Mouse (Mus musculus) testis, adult 2 months (tissue): ENCODE results near the gene Kctd6. TPM values are rescaled to one million over a fixed set of nuclear protein-coding genes. Genes with fewer than 3 reads are reported as not detected.

Experiments used
- H3K27ac ChIP-seq: fragments of 200-500 bp; 2 replicates; pipeline ENCODE4 v1.5.1; 2012; ENCODE audit warnings: low read depth, low read length; ENCODE audit not compliant: control insufficient read depth, insufficient read depth
- H3K27me3 ChIP-seq: fragments of 200-500 bp; 2 replicates; pipeline ENCODE4 v1.6.1; 2012; ENCODE audit warnings: mild to moderate bottlenecking, low read length, moderate library complexity; ENCODE audit not compliant: control insufficient read depth, insufficient read depth
- H3K36me3 ChIP-seq: fragments of 200-500 bp; 2 replicates; pipeline ENCODE4 v1.6.1; 2012; ENCODE audit warnings: mild to moderate bottlenecking, low read length; ENCODE audit not compliant: control insufficient read depth, insufficient read depth
- H3K4me1 ChIP-seq: fragments of 200-500 bp; 2 replicates; pipeline ENCODE4 v1.6.1; 2012; ENCODE audit warnings: low read length; ENCODE audit not compliant: control insufficient read depth, insufficient read depth
- H3K4me3 ChIP-seq: fragments of 200-500 bp; 2 replicates; pipeline ENCODE4 v1.5.1; 2012; ENCODE audit warnings: low read depth, mild to moderate bottlenecking, low read length, moderate library complexity, mixed read lengths; ENCODE audit not compliant: control insufficient read depth
- CTCF ChIP-seq: fragments of 200-500 bp; IDR thresholded peaks from 2 replicates; pipeline ENCODE4 v1.5.1; 2012; ENCODE audit warnings: low read depth, mild to moderate bottlenecking, inconsistent platforms, low read length, moderate library complexity; ENCODE audit not compliant: control insufficient read depth, insufficient read depth, insufficient replicate concordance
- POLR2A ChIP-seq: fragments of 200-500 bp; IDR thresholded peaks from 2 replicates; pipeline ENCODE4 v1.6.1; 2012; ENCODE audit warnings: low read depth, mild to moderate bottlenecking, inconsistent platforms, low read length, moderate library complexity; ENCODE audit not compliant: control insufficient read depth
- polyA plus RNA-seq: library from polyadenylated mRNA; depleted of rRNA; stranded (reverse); fragments of >200 nt; gene quantifications from 2 replicates; pipeline ENCODE4 v1.2.3, GENCODE M21; 2012

Kctd6 gene
- polyA plus RNA-seq, 1 experiment, result 2.8 TPM

DNA sequence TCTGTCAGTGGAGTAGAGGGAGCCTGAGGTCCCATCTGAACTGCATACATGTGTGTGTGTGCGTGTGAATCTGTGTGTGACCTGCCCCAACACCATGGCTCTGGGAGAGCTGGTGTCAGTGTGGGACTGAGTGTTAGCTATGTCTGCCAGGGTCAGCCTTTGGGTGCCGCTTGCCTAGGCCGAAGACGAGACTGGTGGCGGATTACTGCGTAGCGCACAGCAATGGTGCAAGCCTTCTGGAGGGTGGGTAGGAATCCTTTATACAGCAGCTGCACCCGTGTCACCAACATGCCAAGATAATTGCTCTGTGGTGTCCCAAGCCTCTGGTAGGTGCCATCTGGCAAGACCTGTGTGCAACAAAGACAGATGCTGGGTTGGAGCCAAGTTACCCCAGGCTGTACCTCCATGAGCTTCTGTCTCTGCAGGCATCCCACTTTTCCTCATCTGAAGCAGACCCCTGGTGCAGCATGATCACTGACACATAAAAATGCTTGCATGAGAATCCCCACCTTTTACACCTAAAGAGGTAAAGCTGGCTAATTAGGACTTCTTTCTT, 37.5 kb downstream of the Kctd6 start:
- Histone ChIP-seq H3K4me1 (no peaks in the 10 kb centered on the region), H3K4me3 (no peak overlapping the region), H3K27me3 (no peaks in the 10 kb centered on the region), H3K27ac (no peak overlapping the region), H3K36me3 (no peaks in the 10 kb centered on the region)
- no peak for TF ChIP-seq CTCF
- no peak for TF ChIP-seq POLR2A

- no peak overlapping the region for H3K4me3 ChIP-seq
- no peaks in the 10 kb centered on the region for H3K27me3 ChIP-seq
- H3K4me1 ChIP-seq, result no peaks in the 10 kb centered on the region
- no peak overlapping the region for H3K27ac ChIP-seq
- no peaks in the 10 kb centered on the region for H3K36me3 ChIP-seq
- TF ChIP-seq POLR2A, result no peak
- TF ChIP-seq CTCF, result no peak; the same call in 1 of the 2 replicates
Observed at GRCm38 (mm10) chr14:8255076-8255729, 41.3 kb downstream of the Kctd6 start.

DNA sequence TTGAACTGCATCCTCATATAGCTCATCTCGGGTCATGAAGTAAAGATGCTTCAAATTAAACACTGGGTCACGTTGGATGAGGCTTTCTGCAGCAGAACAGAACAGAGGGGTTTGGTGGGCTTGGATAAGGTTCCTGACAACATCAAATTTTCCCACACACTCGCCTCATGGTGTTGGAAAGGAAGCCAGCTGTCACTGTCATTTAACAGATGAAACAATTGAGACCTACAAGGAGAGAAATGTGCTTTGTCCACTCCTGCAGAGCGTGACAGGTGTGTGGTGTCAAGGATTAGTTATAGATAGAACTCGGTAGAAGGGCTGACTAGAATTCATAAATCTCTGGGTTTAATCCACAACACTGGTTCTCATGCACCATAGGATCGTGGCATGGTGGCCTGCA, 42.1 kb downstream of the Kctd6 start:
- H3K36me3 ChIP-seq, result no peaks in the 10 kb centered on the region
- H3K27me3 ChIP-seq, result no peaks in the 10 kb centered on the region
- no peaks in the 10 kb centered on the region for H3K4me1 ChIP-seq
- no peak overlapping the region for H3K4me3 ChIP-seq
- no peak for TF ChIP-seq POLR2A
- no peak for TF ChIP-seq CTCF
- H3K27ac ChIP-seq, result no peak overlapping the region

DNA sequence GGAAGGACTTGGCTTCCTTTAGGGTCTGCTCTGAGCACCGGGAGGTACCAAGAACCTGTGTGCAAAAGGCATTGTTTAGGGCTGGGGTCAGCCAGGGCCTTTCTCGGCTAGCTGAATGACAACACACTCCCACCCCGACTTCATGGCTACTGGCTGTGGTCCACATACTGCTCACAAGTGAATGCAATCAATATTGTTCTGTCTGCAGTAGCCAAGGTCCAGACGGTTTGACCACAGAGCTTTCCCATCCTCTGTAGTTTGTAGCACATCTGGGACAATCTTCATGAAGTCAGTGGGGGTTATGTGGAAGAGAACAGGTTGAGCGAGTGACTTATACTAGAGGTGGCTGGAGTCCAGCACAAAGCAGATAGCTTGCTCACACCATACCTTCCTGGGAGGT, 42.9 kb downstream of the Kctd6 start:
- Histone ChIP-seq H3K27me3 (no peaks in the 10 kb centered on the region), H3K27ac (no peak overlapping the region), H3K36me3 (no peaks in the 10 kb centered on the region), H3K4me1 (no peaks in the 10 kb centered on the region), H3K4me3 (no peak overlapping the region)
- TF ChIP-seq CTCF (no peak), POLR2A (no peak)

GRCm38 (mm10) chr14:8257521-8258334, 43.8 kb downstream of the Kctd6 start:
- Histone ChIP-seq H3K27ac (no peak overlapping the region), H3K4me1 (no peaks in the 10 kb centered on the region), H3K36me3 (no peaks in the 10 kb centered on the region), H3K27me3 (no peaks in the 10 kb centered on the region), H3K4me3 (no peak overlapping the region)
- no peak for TF ChIP-seq POLR2A
- no peak for TF ChIP-seq CTCF

DNA sequence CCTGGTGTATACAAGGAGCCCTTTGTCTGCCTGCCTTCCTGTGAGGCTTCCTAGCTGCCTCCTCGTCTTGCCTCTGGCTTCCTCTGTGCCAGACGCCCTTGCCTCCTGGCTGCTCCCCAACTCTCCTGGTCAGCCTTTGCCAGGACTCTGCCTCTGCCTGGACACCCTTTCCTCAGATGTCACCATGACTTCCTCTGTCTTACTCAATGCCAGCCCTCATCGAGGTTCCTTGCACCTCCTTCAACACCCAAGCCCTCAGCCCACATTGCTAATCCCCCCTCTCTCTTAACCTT, 44.3 kb downstream of the Kctd6 start:
- Histone ChIP-seq H3K27me3 (no peaks in the 10 kb centered on the region), H3K4me1 (no peaks in the 10 kb centered on the region), H3K27ac (no peak overlapping the region), H3K4me3 (no peak overlapping the region), H3K36me3 (no peaks in the 10 kb centered on the region)
- TF ChIP-seq POLR2A (no peak), CTCF (no peak)

DNA sequence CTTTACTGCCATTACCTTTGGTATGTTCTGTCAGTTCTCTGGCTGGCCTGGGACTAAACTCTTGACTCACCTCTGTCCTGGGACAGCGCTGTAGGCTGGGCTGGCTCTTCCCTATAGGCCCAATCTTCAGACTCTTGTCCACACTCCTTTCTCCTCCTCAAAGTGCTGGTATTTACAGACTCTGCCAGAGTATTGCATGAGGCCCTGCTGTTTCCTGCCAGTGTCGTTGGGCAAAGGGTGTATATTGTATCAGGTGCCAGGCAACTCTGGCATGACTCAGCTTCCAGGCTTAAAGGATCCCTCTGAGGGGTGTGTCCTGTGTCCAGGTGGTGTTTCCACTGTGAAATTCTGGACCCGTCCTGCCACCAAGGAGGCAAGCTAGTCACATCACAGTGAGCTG, 44.8 kb downstream of the Kctd6 start:
- no peak overlapping the region for H3K27ac ChIP-seq
- no peak overlapping the region for H3K4me3 ChIP-seq
- H3K4me1 ChIP-seq, result no peaks in the 10 kb centered on the region
- no peaks in the 10 kb centered on the region for H3K36me3 ChIP-seq
- no peak for TF ChIP-seq CTCF
- TF ChIP-seq POLR2A, result no peak
- no peaks in the 10 kb centered on the region for H3K27me3 ChIP-seq

GRCm38 (mm10) chr14:8259166-8259565, 45.2 kb downstream of the Kctd6 start, which contains the start of gene Acox2:
Gene Acox2, minus strand, starts transcription at chr14:8259353.
- TF ChIP-seq CTCF (no peak), POLR2A (no peak)
- no peak within 1 kb of the TSS for H3K27ac ChIP-seq
- H3K4me1 ChIP-seq, result no peaks in the 10 kb centered on the region
- no peaks in the 10 kb centered on the region for H3K27me3 ChIP-seq
- H3K36me3 ChIP-seq, result no peaks in the 10 kb centered on the region
- no peak within 1 kb of the TSS for H3K4me3 ChIP-seq
